Mouse (Mus musculus): ENCODE measurements at regions not wholly inside any gene's neighbourhood (a gene's known extent, or its start where the extent isn't known, plus 50 kb on each side); places are given as distances from the start of the nearest gene placed in this dataset.

DNA sequence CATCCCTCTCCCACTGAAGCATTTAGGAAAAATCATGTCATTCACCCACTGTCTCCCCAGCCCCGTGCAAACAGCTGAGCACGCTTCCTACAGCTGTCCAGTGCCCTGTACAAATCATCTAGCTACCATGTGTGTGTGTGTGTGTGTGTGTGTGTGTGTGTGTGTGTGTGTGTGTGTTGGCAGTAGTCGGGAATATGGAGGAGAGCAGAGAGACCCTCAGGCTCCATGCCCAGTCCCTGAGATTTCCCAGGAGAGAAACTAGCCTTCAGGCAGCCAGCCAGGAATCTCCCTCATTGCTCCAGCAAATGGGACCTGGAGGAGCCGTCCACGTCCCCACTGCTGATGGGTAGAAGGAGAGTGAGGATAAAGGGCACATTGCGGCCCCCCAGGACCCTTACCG, 117.4 kb upstream of the 4930535I16Rik start:
- Histone ChIP-seq H3K27ac (replicated peaks) (peak overlapping the region; percentile 95), H3K4me3 (peak overlapping the region; percentile 24), H3K4me2 (replicated peaks) (peak overlapping the region; percentile 46), H3K9ac (replicated peaks) (peak overlapping the region; percentile 24; the same call in 1 of the 2 replicates), H3K9me3 (no peaks in the 10 kb centered on the region), H3K4me1 (peaks cover 48% of the 10 kb centered on the region), H3K36me3 (no peaks in the 10 kb centered on the region), H3K27me3 (no peaks in the 10 kb centered on the region)
- ATAC-seq (ENCODE audit: low FRiP score, low read depth), result peak; percentile 81
- WGBS, result 5% methylated on average over 7 of the region's 7 CpGs

DNA sequence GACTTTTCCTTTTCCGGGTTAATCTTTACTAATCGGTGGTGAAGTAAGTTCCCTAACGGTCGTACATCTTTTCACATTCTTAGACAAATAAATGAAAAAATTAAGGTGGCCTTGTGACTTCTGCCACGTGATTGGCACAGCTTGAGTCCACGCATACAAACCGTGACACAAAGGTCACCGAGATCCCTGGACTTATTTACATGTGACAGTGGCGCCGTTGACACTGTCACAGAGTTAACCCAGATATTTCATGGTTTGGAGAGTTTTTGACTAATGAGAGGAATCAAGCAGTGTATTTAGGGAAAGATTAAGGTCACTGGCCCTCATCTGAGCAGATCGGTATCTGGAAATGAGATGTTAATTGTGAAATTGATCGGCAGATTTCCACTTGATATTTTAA, 110.2 kb upstream of the 4930535I16Rik start:
- 87% methylated on average over 12 of the region's 12 CpGs for WGBS
- Histone ChIP-seq H3K4me2 (replicated peaks) (no peak overlapping the region), H3K27me3 (no peaks in the 10 kb centered on the region), H3K4me3 (no peak overlapping the region), H3K27ac (replicated peaks) (no peak overlapping the region), H3K4me1 (no peaks in the 10 kb centered on the region), H3K9me3 (no peaks in the 10 kb centered on the region), H3K9ac (replicated peaks) (no peak overlapping the region), H3K36me3 (no peaks in the 10 kb centered on the region)
- no peak for ATAC-seq (ENCODE audit: low FRiP score, low read depth)

DNA sequence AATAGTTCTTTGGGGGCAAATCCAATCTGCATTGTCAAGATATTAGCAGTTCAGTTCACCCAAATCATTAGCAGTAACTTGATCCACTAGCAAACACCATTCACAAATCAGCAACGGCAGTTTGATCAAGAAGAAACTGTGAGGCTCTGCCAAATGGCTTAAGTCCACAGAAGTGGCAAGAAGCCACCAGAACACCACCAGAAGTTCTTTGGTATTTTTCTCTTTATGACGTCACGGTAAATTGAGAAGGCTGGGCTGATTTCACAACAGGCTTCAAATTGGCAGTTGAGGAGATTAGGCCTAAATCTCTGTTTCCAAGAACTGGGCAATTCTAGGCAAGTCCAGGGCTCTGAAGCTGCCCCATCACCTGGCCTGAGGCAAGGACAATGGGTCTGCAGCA, 98.6 kb upstream of the 4930535I16Rik start:
- Histone ChIP-seq H3K4me1 (peaks cover 6% of the 10 kb centered on the region), H3K9me3 (no peaks in the 10 kb centered on the region), H3K36me3 (no peaks in the 10 kb centered on the region), H3K9ac (replicated peaks) (no peak overlapping the region), H3K4me3 (no peak overlapping the region), H3K4me2 (replicated peaks) (no peak overlapping the region), H3K27me3 (no peaks in the 10 kb centered on the region), H3K27ac (replicated peaks) (no peak overlapping the region)
- no peak for ATAC-seq (ENCODE audit: low FRiP score, low read depth)
- WGBS, result 78% methylated on average over 3 of the region's 3 CpGs

DNA sequence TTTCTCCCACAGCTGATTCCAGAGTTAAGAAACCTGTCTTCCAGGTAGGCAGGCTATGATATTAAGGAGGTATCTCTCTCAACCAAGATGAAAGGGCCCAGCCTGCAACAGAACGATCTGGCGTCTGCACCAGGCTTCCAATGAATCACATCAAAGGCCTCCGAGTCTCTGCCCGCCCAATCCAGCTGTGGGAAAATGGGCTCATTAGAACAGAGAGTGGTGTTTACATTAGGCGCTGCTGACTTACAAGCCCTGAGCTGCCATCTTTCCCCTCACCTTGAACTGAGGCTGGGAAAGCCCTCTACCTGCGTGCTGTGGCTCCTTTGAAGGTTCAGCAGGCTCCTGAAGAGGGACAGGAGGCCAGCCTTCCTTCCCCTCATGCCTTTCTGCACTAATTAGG, 97.5 kb upstream of the 4930535I16Rik start:
- Histone ChIP-seq H3K27ac (replicated peaks) (no peak overlapping the region), H3K9ac (replicated peaks) (no peak overlapping the region), H3K27me3 (no peaks in the 10 kb centered on the region), H3K4me2 (replicated peaks) (no peak overlapping the region), H3K4me3 (no peak overlapping the region), H3K4me1 (peaks cover 4% of the 10 kb centered on the region; the same call in 1 of the 2 replicates), H3K9me3 (no peaks in the 10 kb centered on the region), H3K36me3 (no peaks in the 10 kb centered on the region)
- no peak for ATAC-seq (ENCODE audit: low FRiP score, low read depth)
- WGBS, result 60% methylated on average over 6 of the region's 6 CpGs

DNA sequence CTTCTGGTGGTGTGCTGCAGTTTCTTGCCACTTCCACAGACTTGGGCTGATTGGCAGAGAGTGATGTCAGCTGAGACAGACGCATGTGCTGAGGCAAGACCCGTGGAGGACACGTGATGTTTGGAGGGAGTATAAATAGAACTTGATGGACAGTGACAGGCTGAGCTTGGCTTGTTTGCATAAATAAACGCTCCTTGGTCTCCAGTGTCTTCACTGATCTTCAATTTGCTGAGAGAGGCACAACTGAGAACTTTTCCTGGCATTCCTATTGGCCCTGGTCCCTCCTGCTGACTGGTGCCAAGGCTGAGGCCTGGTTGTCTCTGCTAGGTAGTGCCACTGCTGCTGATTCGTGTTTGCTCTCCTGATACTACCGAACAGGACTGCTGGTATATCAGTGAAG, 94.6 kb upstream of the 4930535I16Rik start:
- ATAC-seq (ENCODE audit: low FRiP score, low read depth), result no peak
- Histone ChIP-seq H3K4me2 (replicated peaks) (no peak overlapping the region), H3K9me3 (no peaks in the 10 kb centered on the region), H3K4me1 (peaks cover 4% of the 10 kb centered on the region; the same call in 1 of the 2 replicates), H3K36me3 (no peaks in the 10 kb centered on the region), H3K4me3 (no peak overlapping the region), H3K27me3 (no peaks in the 10 kb centered on the region), H3K9ac (replicated peaks) (no peak overlapping the region), H3K27ac (replicated peaks) (no peak overlapping the region)
- 83% methylated on average over 6 of the region's 6 CpGs for WGBS

DNA sequence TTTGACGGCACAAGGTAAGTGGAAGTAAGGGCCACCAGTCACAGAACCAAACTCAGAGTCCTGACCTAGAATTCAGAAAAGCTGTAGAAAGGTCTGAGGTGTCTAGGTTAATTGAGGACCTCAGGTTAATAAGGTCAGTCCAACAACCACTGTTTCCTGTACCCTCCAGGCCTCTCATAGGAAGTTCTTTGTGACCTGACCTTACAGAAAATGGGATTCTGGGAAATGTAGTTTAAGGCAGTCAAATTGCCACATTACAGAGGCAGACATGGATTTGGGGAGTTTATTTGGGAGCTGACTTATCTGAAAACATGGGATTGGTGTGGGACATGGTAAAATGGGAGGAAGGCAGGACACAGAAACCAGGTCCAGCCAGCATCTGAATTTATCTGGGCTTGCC, 90.9 kb upstream of the 4930535I16Rik start:
- ATAC-seq (ENCODE audit: low FRiP score, low read depth), result no peak
- Histone ChIP-seq H3K9ac (replicated peaks) (no peak overlapping the region), H3K9me3 (no peaks in the 10 kb centered on the region), H3K36me3 (no peaks in the 10 kb centered on the region), H3K27me3 (no peaks in the 10 kb centered on the region), H3K27ac (replicated peaks) (no peak overlapping the region), H3K4me2 (replicated peaks) (no peak overlapping the region), H3K4me3 (no peak overlapping the region), H3K4me1 (no peaks in the 10 kb centered on the region)
- WGBS, result 86% methylated on average over 1 of the region's 1 CpGs

DNA sequence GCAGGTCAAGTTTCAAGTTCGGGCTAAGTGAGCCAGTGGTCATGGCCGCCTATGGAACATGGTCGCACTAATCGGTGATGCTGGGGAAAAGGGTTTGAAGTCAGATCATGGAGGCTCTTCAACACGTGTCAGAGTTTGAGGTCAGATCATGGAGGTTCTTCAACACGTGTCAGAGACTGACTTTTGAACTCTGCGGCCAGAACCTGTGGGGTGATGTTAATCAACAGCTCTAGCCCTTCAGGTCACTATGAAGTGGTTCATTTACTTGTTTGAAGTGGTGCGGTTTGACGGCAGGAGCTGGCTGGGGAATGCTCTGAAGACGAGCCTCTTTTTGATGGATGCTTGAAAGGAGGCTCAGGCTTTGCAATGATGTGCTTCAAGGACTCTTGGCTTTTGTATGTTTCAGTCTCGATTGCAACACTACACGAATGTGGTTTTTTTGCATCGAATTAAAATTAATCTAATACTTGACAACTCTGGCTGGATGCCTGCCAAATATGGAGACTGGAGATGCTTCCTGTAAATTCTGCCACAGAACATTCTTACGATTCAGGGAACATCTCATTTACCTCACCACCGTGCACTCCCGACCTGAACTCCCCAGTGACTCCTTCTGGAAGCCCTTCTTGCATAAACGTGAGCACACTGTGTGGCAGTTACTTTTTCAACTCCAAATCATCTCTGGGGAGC, 87.9 kb upstream of the 4930535I16Rik start:
- no peak overlapping the region for H3K4me2 ChIP-seq (replicated peaks)
- H3K4me3 ChIP-seq, result no peak overlapping the region
- no peak overlapping the region for H3K27ac ChIP-seq (replicated peaks)
- H3K9me3 ChIP-seq, result no peaks in the 10 kb centered on the region
- no peaks in the 10 kb centered on the region for H3K36me3 ChIP-seq
- WGBS, result 81% methylated on average over 17 of the region's 17 CpGs
- no peaks in the 10 kb centered on the region for H3K4me1 ChIP-seq
- ATAC-seq (ENCODE audit: low FRiP score, low read depth), result no peak
- H3K27me3 ChIP-seq, result no peaks in the 10 kb centered on the region
- H3K9ac ChIP-seq (replicated peaks), result no peak overlapping the region

DNA sequence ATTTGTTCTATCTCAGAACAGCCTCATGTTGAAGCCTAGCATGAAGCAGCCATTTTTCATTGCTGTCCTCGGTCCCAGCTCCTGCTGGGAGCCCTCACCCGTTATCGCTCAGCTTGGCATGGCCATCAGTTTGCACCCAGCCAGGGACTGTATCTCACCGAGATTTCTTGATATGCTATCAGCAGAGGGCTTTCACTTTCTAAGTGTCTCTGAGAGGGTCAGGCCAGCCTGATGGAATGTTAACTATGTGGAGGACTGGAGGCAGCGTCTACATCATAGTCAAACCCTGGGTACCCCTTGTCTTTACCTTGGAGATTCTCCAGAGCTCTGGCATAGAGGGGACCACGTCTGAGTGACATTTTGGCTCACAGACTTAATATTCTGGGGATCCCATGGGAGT, 84.9 kb upstream of the 4930535I16Rik start:
- WGBS, result 78% methylated on average over 6 of the region's 6 CpGs
- H3K4me3 ChIP-seq, result no peak overlapping the region
- H3K9me3 ChIP-seq, result no peaks in the 10 kb centered on the region
- 0 out of 2 replicates have a peak, but pooled peaks cover 2% of the 10 kb centered on the region for H3K4me1 ChIP-seq
- H3K4me2 ChIP-seq (replicated peaks), result no peak overlapping the region
- H3K27me3 ChIP-seq, result no peaks in the 10 kb centered on the region
- H3K27ac ChIP-seq (replicated peaks), result no peak overlapping the region
- H3K9ac ChIP-seq (replicated peaks), result no peak overlapping the region
- no peaks in the 10 kb centered on the region for H3K36me3 ChIP-seq
- ATAC-seq (ENCODE audit: low FRiP score, low read depth), result no peak

DNA sequence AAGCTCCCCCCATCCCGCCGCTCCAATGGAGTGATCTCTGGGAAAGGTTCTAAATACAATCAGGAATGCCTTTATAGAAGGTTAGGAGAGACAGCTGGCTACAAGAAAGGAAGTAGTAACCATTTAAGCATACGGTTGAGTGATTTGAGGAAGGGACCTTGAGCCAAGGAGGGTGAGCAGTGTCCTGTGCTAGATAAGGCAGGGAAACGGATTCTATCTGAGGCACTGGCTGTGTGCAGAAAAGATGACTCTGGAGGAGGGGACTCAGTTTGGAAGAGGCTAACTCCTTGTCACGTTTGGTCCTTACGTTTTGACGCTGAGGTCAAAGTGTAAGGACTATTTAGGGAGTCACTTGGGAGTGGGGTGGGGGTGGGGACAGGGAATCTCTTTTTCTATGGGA, 84.3 kb upstream of the 4930535I16Rik start:
- ATAC-seq (ENCODE audit: low FRiP score, low read depth), result no peak
- H3K4me1 ChIP-seq, result 0 out of 2 replicates have a peak, but pooled peaks cover 2% of the 10 kb centered on the region
- no peaks in the 10 kb centered on the region for H3K27me3 ChIP-seq
- H3K4me3 ChIP-seq, result no peak overlapping the region
- H3K27ac ChIP-seq (replicated peaks), result no peak overlapping the region
- 78% methylated on average over 7 of the region's 7 CpGs for WGBS
- no peaks in the 10 kb centered on the region for H3K9me3 ChIP-seq
- no peak overlapping the region for H3K9ac ChIP-seq (replicated peaks)
- no peaks in the 10 kb centered on the region for H3K36me3 ChIP-seq
- no peak overlapping the region for H3K4me2 ChIP-seq (replicated peaks)

DNA sequence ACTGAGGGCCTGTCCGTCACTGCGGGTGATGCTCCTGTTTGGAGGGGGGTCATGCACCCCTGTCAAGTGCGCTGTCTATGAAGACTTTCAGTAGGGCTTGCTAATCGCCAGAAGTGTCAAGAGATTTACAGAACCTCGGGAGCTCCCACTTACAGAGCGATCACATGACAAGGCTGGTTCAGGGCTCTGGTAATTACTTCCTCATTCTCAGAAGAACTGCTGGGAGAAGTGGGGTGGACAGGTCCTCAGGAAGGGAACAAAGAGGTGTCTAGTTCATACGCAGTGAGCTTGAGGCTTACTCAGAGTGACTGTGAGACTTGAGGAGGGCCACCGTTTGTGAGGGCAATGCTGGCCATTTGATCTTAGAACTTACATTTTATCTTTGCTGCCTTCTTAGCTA, 78.0 kb upstream of the 4930535I16Rik start:
- Histone ChIP-seq H3K27ac (replicated peaks) (no peak overlapping the region), H3K36me3 (no peaks in the 10 kb centered on the region), H3K4me1 (peaks cover 8% of the 10 kb centered on the region), H3K9ac (replicated peaks) (no peak overlapping the region), H3K9me3 (0 out of 2 replicates have a peak, but pooled peaks cover 6% of the 10 kb centered on the region), H3K4me2 (replicated peaks) (no peak overlapping the region), H3K27me3 (peaks cover 8% of the 10 kb centered on the region; the same call in 1 of the 2 replicates), H3K4me3 (no peak overlapping the region)
- no peak for ATAC-seq (ENCODE audit: low FRiP score, low read depth)
- WGBS, result 73% methylated on average over 8 of the region's 8 CpGs

DNA sequence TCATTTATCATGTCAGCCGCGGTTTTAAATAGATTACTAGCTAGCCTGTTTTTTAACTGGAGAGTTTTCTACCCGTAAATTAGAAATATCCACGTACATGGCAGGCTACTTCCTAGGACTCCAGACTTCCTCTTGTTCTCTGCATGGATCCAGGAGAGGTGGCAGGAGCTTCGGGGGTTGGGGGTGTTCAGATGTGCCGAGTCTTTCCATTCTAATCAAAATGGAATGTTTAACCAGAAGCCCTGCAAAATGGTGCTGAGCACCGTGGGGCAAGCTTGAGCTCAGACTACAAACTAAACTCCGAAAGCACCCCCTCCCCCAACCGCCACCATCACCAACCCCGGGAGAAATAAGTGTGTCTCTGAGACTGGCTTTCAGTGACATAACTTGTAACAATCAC, 73.4 kb upstream of the 4930535I16Rik start:
- 0 out of 2 replicates have a peak overlapping the region, but pooled peaks have one; percentile 12 for H3K9ac ChIP-seq (replicated peaks)
- H3K4me3 ChIP-seq, result peak overlapping the region; percentile 26
- H3K36me3 ChIP-seq, result no peaks in the 10 kb centered on the region
- peaks cover 26% of the 10 kb centered on the region for H3K27me3 ChIP-seq
- WGBS, result 9% methylated on average over 10 of the region's 10 CpGs
- H3K4me1 ChIP-seq, result peaks cover 16% of the 10 kb centered on the region
- ATAC-seq (ENCODE audit: low FRiP score, low read depth), result no peak
- 0 out of 2 replicates have a peak, but pooled peaks cover 4% of the 10 kb centered on the region for H3K9me3 ChIP-seq
- H3K27ac ChIP-seq (replicated peaks), result peak overlapping the region; percentile 77
- peak overlapping the region; percentile 57 for H3K4me2 ChIP-seq (replicated peaks)

DNA sequence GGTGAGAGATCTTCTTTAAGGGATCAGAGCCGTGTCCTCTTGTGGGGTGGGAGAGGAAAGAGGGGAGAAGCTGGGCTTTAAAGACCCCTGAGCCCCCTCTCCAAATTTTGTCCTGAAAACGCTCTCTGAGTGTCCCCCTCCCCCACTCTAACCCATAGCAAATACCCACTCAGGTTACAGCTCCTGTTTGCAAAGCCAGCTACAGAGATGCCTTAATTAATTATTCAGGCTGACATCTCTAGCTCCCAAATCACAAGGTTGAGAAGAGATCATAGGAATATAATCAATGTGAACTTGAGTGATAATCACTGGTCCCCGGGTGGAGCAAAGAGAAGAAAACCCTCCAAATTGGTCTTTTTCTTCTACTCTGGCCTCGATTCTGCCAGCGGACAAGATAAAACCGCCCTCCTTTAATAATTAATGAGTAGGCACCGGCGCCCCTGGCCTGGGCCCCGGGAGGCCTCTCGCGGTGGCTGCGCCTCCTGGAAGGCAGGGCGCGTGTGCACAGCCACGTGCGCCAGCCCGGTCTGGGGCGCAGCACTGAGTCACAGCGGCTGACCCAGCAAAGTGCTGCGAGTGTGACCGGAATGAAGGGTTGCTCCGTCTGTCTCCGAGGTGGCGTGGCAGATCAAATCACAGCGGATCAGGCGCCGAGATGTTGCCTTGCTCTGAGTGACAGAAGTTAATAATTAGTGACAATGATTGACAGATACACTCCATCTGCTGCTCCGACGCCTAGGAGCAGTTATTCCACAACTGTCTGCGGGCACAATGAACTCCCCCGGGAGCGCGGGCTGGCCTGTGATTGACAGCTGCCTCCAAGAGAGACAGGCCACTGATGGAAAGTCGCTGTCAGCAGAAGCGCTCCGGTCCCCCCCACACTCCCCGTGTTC, 72.7 kb upstream of the 4930535I16Rik start:
- Histone ChIP-seq H3K9me3 (no peaks in the 10 kb centered on the region), H3K27me3 (peaks cover 26% of the 10 kb centered on the region), H3K4me1 (peaks cover 16% of the 10 kb centered on the region), H3K27ac (replicated peaks) (peak overlapping the region; percentile 77), H3K4me3 (peak overlapping the region; percentile 26), H3K9ac (replicated peaks) (0 out of 2 replicates have a peak overlapping the region, but pooled peaks have one; percentile 12), H3K36me3 (no peaks in the 10 kb centered on the region), H3K4me2 (replicated peaks) (peak overlapping the region; percentile 57)
- 2% methylated on average over 37 of the region's 37 CpGs for WGBS
- peak; percentile 95 for ATAC-seq (ENCODE audit: low FRiP score, low read depth)

Data from midbrain, embryonic 12.5 days (tissue).